Mouse (Mus musculus) spleen, postnatal 0 days (tissue): ENCODE measurements around the gene Lypd4. TPM values are rescaled to one million over a fixed set of nuclear protein-coding genes. Genes with fewer than 3 reads are reported as not detected.

Experiments used
- polyA plus RNA-seq: library from polyadenylated mRNA; unstranded; fragments of >200 nt; fragmentation: Nextera tagmentation; extraction: Ambion mirVana; gene quantifications from 2 replicates; pipeline ENCODE4 v1.2.1, GENCODE M21; 2015

Gene Lypd4
- not detected in 2 replicates for polyA plus RNA-seq

GRCm38 (mm10) chr7:24869532-24870165, at the start of gene Lypd4, which contains the start of gene Dmrtc2:
TSS of gene Lypd4 (minus strand) at chr7:24869941.
TSS of gene Dmrtc2 (plus strand) at chr7:24870057.

DNA sequence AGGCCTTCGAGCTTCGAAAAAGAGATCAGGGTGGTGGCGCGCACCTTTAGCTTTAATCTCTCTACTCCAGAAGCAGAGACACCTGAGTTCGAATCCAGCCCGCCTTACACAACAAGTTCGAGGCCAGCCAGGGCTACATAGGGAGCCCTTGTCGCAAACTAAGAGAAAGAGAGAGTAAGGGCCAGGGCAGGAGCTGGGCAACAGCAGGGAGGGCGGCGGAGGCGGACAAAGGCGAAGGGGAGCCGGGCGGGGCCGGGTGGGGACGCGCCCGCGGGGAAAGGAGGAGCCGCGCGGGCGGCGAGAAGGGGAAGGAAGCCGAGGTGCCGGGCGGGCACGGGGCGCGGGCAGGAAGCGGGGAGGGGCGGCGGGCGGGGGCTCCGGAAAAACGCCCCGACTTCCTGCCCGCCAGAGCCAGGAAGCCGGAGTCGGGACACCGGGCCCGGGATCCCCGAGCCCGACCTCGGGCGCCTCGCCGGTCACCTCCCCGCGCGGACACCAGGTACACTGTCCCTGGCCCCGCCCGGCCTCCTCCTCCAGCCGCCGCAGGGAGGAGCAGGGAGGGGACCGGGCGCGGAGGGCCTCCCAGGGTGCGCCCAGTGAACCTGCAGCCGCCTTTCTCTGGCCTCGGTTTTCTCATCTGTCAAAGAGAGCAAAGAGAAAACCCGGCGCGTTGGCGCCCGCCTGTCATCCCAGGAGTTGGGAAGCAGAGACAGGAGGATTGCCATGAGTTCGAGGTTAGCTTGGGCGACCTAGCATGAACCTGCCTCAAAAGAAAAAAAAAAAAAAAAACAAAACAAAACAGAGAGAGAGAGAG, 33.1 kb upstream of the Lypd4 start, which contains the start of gene Arhgef1:
Gene Arhgef1 (plus strand): TSS at position 283 of the 814 bp plus-strand sequence.

GRCm38 (mm10) chr7:24897224-24897623, 27.5 kb upstream of the Lypd4 start, which contains the start of gene Cd79a:
TSS of gene Cd79a (plus strand) at chr7:24897381.

GRCm38 (mm10) chr7:24883896-24884692, 14.4 kb upstream of the Lypd4 start, which contains the start of gene Rps19:
TSS of gene Rps19 (plus strand) at chr7:24884371.

DNA sequence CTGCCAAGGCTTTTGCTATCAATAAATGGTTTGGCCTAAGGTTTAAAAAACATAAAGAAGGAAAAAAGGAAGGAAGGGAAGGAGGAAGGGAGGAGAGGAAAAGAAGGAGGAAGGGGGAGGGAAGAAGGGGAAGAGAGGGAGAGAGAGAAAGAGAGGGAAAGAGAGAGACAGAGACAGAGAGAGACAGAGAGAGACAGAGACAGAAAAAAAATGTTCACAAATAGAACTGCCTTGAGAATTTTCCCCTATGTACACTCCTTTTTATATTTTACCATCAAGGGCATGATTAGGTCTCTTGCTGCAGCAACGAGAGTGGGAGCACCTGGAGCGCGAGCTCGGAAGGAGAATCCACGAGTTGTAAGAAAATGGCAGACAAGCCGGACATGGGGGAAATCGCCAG, 7.8 kb downstream of the Lypd4 start, which contains the start of gene Gm9844:
Gene Gm9844 (plus strand): TSS at position 301 of the 400 bp plus-strand sequence.

Other genes with a start within 250 kb of the Lypd4 start
- gene Lypd3, start 233.4 kb downstream of the Lypd4 start, polyA plus RNA-seq = 0.10 TPM in 1 of 2 replicates, not detected in the other
- not detected in 2 replicates for gene Tex101, start 193.3 kb downstream of the Lypd4 start, polyA plus RNA-seq
- not detected in 2 replicates for gene BC049730, start 160.7 kb downstream of the Lypd4 start, polyA plus RNA-seq
- not detected in 2 replicates for gene Gm4763, start 143.0 kb downstream of the Lypd4 start, polyA plus RNA-seq
- gene Cd177, start 109.6 kb downstream of the Lypd4 start, polyA plus RNA-seq = 23.7 and 40.3 TPM in 2 replicates
- gene Ceacam10, start 92.7 kb downstream of the Lypd4 start, polyA plus RNA-seq = 12.4 and 21.1 TPM in 2 replicates
- 5.9 and 6.7 TPM in 2 replicates for gene Gm9844, start 7.7 kb downstream of the Lypd4 start, polyA plus RNA-seq
- not detected in 2 replicates for gene Dmrtc2, start 116 bp upstream of the Lypd4 start, polyA plus RNA-seq
- 2,329 and 2,383 TPM in 2 replicates for gene Rps19, start 14.4 kb upstream of the Lypd4 start, polyA plus RNA-seq
- gene Cd79a, start 27.4 kb upstream of the Lypd4 start, polyA plus RNA-seq = 41.4 and 57.4 TPM in 2 replicates
- 95.4 and 107 TPM in 2 replicates for gene Arhgef1, start 33.0 kb upstream of the Lypd4 start, polyA plus RNA-seq
- not detected in 2 replicates for gene Gm4881, start 74.6 kb upstream of the Lypd4 start, polyA plus RNA-seq
- gene Rabac1, start 102.8 kb upstream of the Lypd4 start, polyA plus RNA-seq = 128 and 155 TPM in 2 replicates
- 3.6 and 5.3 TPM in 2 replicates for gene Atp1a3, start 136.0 kb upstream of the Lypd4 start, polyA plus RNA-seq
- gene Grik5, start 202.4 kb upstream of the Lypd4 start, polyA plus RNA-seq = 1.8 and 2.3 TPM in 2 replicates
- 11.1 and 11.5 TPM in 2 replicates for gene Zfp574, start 202.6 kb upstream of the Lypd4 start, polyA plus RNA-seq